Mouse (Mus musculus) lung, adult 2 months (tissue): Measurements from ENCODE around the gene Ddx28. TPM values are rescaled to one million over a fixed set of nuclear protein-coding genes. Genes with fewer than 3 reads are reported as not detected.

Experiments
- DNase-seq: peaks from one replicate; pipeline ENCODE4 v3.0.0; 2022
- H3K4me1 ChIP-seq: fragments of 200-500 bp; 2 replicates; pipeline ENCODE4 v1.6.1; 2011; ENCODE audit warnings: low read length; ENCODE audit not compliant: control insufficient read depth, insufficient read depth
- H3K4me3 ChIP-seq: fragments of 200-500 bp; replicated peaks from 2 replicates; pipeline ENCODE3; 2011; ENCODE audit warnings: low read depth, mild to moderate bottlenecking, control low read depth, low read length; ENCODE audit errors: extremely low read depth
- CTCF ChIP-seq: fragments of 200-500 bp; IDR thresholded peaks from 2 replicates; pipeline ENCODE4 v1.5.1; 2011; ENCODE audit warnings: mild to moderate bottlenecking, low read length, control low read depth; ENCODE audit not compliant: insufficient read depth
- POLR2A ChIP-seq: fragments of 200-500 bp; IDR thresholded peaks from 2 replicates; pipeline ENCODE4 v1.6.1; 2011; ENCODE audit warnings: low read depth, mild to moderate bottlenecking, control low read depth, low read length, borderline replicate concordance; ENCODE audit errors: extremely low read depth
- WGBS: fragments of 180-500 bp; shearing (Covaris S2); methylation state at CpG from one replicate; pipeline ENCODE4 v1.1.7; 2018; 5-methylcytosine and 5-hydroxymethylcytosine counted together
- polyA plus RNA-seq: library from polyadenylated mRNA; depleted of rRNA; stranded (reverse); fragments of >200 nt; gene quantifications from 2 replicates; pipeline ENCODE4 v1.2.3, GENCODE M21; 2012; rRNA removed

Gene Ddx28
- 6.5 and 6.7 TPM in 2 replicates for polyA plus RNA-seq

GRCm38 (mm10) chr8:106011643-106011986 lies at the start of gene Ddx28:
Gene Ddx28 (minus strand): TSS chr8:106011882.
- DNase-seq = no peak
- 1% methylated on average over 6 of the region's 6 CpGs for WGBS
- peaks cover 3% of the 10 kb centered on the region; the same call in 1 of the 2 replicates for H3K4me1 ChIP-seq
- peak within 1 kb of the TSS; percentile 97 for H3K4me3 ChIP-seq
- TF ChIP-seq CTCF (no peak), POLR2A (no peak)

- TF ChIP-seq CTCF = no peak
- no peak for TF ChIP-seq POLR2A
- Histone ChIP-seq H3K4me3 (peak overlapping the region; percentile 88), H3K4me1 (peaks cover 5% of the 10 kb centered on the region; the same call in 1 of the 2 replicates)
- under 1% methylated on average over 3 of the region's 3 CpGs for WGBS
- no peak for DNase-seq
These were observed 48.8 kb upstream of the Ddx28 start for GRCm38 (mm10) chr8:106060521-106060920.

DNA sequence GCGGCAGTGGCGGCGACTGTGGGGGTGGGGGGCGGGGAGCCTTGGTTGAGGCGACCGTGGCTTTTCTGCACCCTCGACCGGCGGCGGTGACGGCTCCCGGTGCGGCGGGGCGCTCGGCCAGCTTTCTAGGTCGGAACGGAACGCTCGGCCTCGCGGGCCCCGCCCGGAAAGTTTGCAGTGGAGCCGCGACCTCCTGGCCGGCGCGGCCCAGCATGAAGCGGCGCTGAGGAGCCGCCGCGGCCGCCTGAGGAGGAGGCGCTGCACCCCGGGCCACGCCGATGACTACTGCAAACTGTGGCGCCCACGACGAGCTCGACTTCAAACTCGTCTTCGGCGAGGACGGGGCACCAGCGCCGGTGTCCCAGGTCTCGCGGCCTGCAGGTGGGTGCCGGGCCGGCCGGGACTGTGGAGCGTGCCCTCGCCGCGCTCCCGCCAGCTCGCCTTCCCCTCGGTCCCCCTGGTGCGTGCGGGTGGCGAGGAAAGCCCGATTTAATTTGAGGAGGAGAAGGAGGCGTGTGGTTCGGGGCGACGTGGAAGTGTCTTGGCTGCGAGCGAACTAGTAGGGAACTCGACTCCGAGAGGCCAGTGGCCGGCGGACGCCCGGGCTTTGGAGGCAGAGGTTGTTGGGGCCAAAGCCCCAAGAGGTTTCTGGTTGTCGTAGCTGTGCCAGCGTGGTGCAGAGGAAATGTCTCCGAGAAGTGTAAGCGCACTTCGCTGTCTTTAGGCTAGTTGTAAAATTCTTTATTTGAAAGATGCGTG lies 48.1 kb upstream of the Ddx28 start:
- DNase-seq = peak; percentile 76
- Histone ChIP-seq H3K4me1 (peaks cover 3% of the 10 kb centered on the region; the same call in 1 of the 2 replicates), H3K4me3 (peak overlapping the region; percentile 88)
- TF ChIP-seq CTCF (no peak), POLR2A (no peak)
- WGBS = under 1% methylated on average over 83 of the region's 83 CpGs

DNA sequence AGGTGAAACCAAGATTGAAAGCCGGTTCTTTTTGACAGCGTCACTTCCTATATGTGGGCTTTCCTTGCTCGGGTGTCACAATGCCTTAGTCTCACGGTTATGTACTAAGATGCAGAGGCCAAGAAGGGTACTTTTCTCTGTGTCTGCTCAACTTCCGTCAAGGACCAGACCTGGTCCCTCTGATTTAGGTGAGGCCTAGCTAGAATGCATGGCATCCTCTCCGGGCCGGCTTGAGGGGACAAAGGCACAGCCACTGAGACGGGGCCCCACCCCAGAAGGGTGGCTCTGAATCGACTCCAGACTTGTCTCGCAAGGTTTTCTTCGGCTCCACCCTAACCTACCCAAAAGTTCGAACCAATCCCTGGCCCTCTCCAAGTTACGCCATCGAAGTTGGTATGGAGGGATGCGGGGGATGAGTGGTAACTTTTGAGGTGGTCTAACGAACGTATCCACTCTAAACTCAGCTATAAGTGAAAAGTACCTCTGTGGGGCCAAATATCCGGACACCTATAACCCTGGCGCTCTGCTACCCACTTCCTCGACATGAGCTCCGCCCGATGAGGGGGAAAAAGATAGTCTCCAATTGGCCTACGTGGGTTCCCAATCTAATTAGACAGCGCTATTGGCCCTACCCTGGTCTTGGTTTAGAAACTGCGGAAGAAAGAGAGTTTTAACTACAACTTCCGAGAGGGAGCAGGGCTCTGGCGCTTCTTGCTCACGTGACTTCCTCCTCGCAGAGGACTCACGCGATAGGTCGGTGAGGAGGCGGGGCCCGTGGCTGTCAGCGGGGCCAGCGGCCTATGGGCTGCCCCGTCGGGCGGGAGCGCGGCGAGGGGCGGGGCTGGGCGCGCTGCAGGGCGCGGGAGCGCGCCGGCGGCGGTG lies 47.3 kb upstream of the Ddx28 start, which contains the start of gene Nfatc3:
Gene Nfatc3 (plus strand): TSS at position 110 of the 882 bp plus-strand sequence.
- TF ChIP-seq CTCF = no peak
- TF ChIP-seq POLR2A = peak; percentile 73; the same call in 1 of the 2 replicates
- peak within 1 kb of the TSS; percentile 88 for H3K4me3 ChIP-seq
- peaks cover 6% of the 10 kb centered on the region; the same call in 1 of the 2 replicates for H3K4me1 ChIP-seq
- peak; percentile 90 for DNase-seq
- 1% methylated on average over 52 of the region's 52 CpGs for WGBS

GRCm38 (mm10) chr8:106056455-106056982 lies 44.8 kb upstream of the Ddx28 start:
- WGBS = 84% methylated on average over 4 of the region's 4 CpGs
- H3K4me1 ChIP-seq = peaks cover 5% of the 10 kb centered on the region; the same call in 1 of the 2 replicates

DNA sequence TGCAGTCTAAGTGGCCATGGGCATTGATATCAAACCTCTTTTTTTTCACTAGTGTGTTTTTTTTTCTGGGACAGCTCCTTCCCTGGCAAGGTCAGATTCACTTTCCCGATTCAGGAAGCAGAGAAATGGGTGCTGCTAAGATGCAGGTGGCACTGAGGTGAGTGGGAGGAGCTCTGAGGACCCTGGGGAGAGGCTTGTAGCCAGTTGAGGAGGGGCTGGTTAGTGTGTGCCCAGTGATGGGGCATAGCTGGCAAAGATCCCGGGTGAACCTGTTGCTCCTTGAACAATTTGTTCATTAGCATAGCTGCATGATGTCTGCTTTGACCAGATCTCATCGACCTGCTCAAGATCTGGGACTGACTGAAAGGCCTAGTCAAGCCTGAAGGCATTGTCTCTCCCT lies 43.4 kb upstream of the Ddx28 start:
- H3K4me1 ChIP-seq = peaks cover 5% of the 10 kb centered on the region; the same call in 1 of the 2 replicates
- no peak for DNase-seq
- H3K4me3 ChIP-seq = no peak overlapping the region
- TF ChIP-seq POLR2A (no peak), CTCF (no peak)
- 56% methylated on average over 3 of the region's 3 CpGs for WGBS

More at GRCm38 (mm10) chr8:106056455-106056982, 44.8 kb upstream of the Ddx28 start:
- TF ChIP-seq POLR2A (no peak), CTCF (no peak)
- H3K4me3 ChIP-seq = no peak overlapping the region
- DNase-seq = no peak

DNA sequence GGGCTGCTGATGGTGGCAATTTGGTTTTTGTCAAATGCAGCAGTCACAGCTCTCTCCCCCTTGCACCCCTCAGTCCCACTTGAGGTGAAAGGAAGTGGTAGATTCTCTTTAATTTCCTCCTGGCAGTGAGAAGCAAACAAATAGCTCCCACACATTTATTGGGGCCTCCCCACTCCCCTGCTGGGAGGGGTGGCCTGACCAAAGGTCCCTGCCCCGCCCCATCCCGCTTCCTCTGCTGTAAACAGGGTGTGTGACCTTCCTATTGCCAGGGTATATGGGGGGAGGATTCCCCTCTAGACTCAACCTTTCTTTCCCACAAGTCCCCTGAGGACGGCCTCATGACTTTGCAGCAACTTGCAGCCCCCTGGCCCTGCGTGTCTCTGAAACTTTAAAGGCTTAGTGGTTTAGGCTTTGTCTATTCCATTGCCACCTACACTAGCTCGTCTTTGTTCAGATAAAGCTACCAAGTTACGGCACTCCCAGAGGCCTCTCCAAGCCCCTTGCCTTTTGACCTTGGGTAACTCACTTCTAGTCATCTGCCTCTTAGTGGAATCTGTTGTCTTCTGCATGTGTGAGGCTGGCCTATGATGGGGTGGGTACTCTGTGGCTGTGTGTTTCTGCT lies 42.6 kb upstream of the Ddx28 start:
- TF ChIP-seq POLR2A = no peak
- TF ChIP-seq CTCF = no peak
- peaks cover 5% of the 10 kb centered on the region; the same call in 1 of the 2 replicates for H3K4me1 ChIP-seq
- H3K4me3 ChIP-seq = no peak overlapping the region
- WGBS = 35% methylated on average over 6 of the region's 6 CpGs
- no peak for DNase-seq

DNA sequence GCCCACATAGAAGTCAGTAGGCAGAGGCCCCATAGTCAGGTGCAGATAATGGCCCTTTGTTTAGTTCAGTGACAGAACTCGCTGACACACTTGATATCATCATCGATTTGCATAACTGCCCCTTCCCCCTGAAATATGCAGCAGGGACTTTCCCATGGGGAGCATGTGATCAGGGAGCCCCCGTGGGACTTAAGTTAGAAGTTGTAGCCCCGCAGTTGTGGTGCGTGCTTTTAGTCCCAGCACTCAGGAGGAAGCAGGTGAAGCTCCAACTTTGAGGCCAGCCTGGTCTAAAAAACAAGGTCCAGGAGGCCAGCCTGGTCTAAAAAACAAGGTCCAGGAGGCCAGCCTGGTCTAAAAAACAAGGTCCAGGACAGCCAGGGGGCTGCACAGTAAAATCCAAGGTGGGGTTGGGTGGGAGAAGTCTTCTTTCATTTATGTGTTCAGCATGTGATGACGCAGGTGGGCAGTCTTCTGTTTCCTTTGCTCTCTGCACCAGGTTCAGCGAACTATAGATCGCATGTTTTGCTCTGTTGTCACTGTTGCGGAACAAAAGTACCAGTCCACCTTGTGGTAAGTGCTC lies 40.9 kb upstream of the Ddx28 start:
- TF ChIP-seq POLR2A (no peak), CTCF (no peak)
- 84% methylated on average over 9 of the region's 9 CpGs for WGBS
- no peak overlapping the region for H3K4me3 ChIP-seq
- DNase-seq = no peak
- H3K4me1 ChIP-seq = peaks cover 5% of the 10 kb centered on the region; the same call in 1 of the 2 replicates

- Histone ChIP-seq H3K4me3 (no peak overlapping the region), H3K4me1 (peaks cover 5% of the 10 kb centered on the region; the same call in 1 of the 2 replicates)
- TF ChIP-seq POLR2A (no peak), CTCF (no peak)
- 84% methylated on average over 3 of the region's 3 CpGs for WGBS
- no peak for DNase-seq
These were observed 39.4 kb upstream of the Ddx28 start for GRCm38 (mm10) chr8:106051068-106051467.
